Mouse (Mus musculus) fat pad, adult 2 months (tissue): ENCODE results near the gene Lingo3.
A peak's percentile ranks its signal among the peaks of the same experiment; 100 is the strongest.

Experiments
- DNase-seq: peaks from one replicate; pipeline ENCODE4 v3.0.0-alpha.2; 2011; ENCODE audit warnings: low read depth, low spot score; ENCODE audit errors: extremely low read depth

The Lingo3 gene

GRCm38 (mm10) chr10:80802996-80803395 lies 40.8 kb downstream of the Lingo3 start:
- DNase-seq = no peak

- DNase-seq = no peak
Observed at GRCm38 (mm10) chr10:80802204-80802912, 41.5 kb downstream of the Lingo3 start.

DNA sequence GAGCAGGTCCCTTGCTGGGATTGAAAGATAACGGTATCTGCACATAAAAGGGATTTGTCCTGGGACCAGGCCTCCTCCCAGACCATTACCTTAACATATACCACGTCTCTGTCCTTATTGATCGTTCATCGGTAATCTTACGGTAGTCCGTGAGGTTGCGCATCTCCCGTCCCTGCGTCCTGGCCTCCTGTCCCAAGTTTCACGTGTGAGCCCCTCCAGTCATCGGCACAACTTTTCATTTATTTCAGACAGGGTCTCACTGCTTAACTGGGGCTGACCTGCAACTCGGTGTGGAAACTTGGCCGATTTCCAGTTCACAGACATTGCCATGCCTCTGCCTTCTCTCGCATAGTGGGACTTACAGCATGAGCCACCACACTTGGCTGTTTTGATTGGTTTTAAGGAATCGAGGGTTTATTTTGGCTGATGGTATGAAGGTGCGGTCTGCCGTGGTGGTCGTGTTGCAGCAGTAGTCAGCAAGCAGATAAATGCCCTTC lies 44.7 kb downstream of the Lingo3 start:
- no peak for DNase-seq

DNA sequence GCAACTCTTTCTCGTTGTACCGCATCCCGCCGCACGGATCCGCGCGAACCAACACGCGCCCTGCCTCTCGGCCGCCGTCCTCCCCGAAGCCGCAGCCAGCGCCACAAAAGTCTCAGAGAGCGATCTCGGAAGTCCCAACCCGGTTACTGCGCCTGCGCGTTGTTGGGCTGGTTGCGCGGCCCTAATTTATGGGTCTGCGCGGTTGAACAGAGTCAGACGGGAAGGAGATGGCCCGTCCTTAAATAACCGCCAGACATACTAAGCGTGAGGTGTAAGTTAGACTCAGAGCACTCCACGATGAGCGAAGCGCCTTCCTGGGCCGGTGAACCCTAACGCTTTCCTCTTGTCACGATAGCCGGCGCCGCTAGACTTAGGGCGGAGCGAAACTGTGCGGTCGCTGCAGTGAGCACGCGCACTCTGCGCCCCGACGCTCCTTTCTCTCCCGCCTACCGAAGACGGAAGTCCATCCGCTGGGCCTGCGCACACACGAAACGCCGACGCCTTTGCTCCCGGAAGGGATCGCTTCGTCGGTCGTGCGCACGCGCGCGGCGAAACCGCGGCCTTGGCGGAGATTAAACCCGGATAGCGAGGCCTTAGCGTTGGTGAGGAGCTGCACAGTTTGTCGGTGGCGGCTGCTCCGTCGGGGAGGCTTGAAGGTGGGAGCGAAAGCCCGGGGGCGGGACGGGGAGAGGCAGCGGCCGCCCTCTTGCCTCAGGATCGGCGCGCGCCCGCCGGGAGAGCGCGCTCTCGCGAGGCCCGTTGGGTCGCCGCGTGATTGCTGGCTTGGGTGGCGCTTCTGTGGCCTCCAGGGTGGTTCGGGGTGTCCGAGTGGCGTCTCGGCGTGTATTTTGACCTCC lies 45.5 kb downstream of the Lingo3 start, which contains the start of the genes Sf3a2 and Plekhj1:
Sf3a2 (plus strand) TSS at position 49 of the 857 bp plus-strand sequence.
Plekhj1 (minus strand) TSS at position 477 of the 857 bp plus-strand sequence.
- DNase-seq = peak; percentile 65

DNA sequence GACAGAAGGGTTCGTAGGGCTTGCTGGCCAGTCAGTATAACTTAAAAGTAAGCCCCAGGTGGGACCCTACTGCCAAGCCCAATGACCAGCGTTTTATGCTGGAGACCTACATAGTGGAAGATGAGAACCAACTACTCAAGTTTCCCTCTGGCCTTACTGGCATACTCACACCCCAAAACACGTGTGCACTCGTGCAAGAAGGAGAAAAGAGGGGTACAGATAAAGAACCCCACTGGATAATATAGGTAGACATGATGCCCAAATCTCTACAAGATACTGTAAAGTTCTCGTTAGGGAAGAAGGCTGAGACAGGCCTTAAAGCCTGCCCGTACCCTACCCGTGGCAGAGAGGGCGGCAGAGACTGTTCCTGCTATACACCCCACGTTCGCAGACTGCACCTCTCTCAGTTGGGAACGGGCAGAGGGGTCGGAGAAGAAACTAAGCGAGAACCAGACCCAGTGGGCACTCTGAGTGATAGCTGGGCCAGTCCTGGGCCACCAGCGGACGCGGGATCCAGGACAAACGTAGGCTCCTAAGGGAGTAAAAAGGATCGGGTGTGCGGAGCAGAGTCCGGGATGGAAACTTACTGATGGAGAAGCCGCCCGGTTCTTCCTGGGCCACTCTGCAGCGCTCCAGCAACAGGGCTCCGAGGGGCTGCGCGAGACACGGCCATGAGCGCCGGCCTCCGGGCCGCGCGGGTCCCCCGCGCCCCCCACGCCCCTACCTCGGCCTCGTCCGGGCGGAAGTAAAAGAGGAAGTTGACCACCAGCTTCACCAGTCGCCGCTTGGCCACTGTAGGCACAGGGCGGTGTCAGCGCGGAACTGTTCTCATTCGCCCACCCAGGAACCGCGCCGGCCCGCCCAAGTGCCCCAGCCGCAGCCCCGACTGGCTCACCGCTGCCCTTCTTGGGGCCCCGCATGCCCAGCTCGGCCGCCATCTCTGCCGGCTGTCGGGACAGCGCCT lies 46.4 kb downstream of the Lingo3 start:
- DNase-seq = no peak

GRCm38 (mm10) chr10:80796307-80796848 lies 47.5 kb downstream of the Lingo3 start:
- DNase-seq = no peak

DNA sequence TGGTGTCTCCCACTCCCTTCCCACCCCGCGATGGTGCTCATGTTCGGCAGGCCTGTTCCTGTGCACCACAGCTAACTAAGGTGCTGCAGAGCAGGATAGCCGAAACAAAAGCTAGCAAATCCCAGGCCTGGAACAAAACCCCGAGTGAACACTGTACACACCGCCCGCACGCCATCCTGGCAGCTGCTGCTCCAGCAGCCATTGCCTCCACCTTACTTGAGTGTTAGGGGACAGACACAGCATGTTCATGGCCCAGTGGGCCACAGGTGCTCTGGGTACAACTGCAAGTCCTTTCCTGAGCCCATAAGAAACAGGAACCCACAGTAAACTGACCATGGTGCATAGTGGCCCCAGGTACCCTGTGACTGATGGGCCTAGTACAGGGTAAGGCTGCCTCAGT lies 49.1 kb downstream of the Lingo3 start:
- no peak for DNase-seq

- DNase-seq = no peak
Observed at GRCm38 (mm10) chr10:80793803-80794202, 50.0 kb downstream of the Lingo3 start.

DNA sequence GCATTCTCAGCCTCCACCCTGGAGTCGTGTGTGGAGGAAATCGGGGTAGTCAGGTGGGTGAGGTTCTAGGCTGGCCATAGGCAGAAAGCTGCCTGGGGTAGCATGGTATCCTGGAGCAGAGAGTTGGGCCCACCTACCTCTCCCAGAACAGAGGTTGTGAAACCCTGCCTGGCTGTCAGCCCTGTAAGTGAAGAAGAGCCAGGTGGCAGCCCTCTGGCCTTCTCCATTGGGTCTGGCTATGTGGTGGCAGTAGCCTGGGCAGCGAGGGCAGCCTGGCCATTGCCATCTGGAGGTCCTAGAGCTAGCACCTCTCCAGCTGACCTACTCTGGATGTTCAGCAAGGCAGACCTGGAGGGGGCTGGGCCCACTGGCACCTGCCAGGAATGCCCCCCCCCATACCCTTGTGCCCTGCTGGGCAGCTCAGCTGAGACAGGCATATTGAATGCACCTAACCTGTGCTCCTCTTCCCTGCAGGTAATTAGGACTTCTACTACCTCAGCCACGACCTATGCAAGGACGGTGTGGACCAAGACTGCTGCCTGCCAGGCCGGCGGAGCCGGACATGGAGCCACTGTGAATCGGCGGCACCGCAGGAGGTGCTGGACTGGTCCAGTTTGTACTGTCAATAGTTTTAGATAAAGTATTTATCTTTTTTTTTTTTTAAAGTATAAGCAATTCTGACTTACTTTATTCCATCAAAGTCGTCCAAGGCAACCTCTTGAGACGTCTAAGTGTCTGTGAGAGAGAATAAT lies 50.6 kb downstream of the Lingo3 start:
- DNase-seq = no peak

GRCm38 (mm10) chr10:80792175-80793032 lies 51.4 kb downstream of the Lingo3 start:
- peak; percentile 62 for DNase-seq

DNA sequence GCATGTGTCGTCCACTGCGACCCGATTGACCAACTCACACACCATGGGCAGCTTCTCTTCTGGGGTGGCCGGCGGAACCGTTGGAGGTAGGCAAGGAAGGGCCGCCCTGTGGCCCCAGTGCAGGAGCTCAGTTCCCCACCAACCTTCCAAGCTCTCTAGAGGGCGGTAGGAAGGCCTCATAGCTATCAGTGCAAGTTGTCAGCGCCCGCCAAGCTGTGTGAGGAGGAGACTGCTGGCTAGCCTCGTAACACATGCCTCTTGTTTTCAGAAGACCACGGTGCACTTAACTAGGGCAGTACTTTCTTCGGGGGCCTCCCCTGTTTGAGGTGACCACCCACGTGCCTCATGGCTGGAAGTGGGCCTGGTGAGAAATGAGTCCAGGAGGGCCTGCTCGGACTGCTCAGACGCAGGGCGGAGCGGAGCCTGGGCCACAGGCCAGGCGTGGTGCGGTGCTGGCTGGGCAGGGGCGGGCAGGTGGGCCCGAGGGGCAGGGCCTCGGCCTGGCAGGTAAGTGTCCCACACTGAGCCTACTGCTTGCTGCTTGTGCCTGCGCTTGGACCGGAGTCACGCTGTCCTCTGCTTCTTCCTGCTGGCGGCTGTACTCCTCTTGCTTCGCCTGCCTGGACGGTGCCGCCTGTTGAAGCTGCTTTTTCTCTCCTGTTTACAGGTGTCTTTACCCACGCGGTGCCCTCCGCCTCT lies 52.2 kb downstream of the Lingo3 start:
- DNase-seq = no peak

DNA sequence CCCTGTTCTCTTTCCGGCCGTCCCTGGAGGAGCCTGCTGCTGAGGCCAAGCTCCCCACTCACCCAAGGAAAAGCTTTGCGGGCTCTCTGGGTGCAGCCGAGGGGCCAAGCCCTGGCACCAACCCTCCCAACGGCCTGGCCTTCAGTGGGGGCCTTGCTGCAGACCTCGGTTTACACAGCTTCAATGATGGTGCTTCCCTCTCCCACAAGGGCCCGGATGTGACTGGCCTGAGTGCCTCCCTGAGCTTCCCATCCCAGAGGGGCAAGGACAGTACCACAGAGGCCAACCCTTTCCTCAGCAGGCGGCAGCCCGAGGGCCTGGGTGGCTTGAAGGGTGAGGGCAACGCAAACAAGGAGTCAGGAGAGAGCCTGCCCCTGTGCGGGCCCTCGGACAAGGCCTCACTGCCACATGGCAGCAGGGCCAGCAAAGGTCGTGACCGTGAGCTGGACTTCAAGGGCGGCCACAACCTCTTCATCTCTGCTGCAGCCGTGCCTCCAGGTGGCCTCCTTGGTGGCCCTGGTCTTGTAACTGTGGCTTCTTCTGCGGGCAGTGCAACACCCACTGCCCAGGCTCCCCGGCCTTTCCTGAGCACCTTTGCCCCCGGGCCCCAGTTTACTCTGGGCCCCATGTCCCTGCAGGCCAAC lies 53.0 kb downstream of the Lingo3 start:
- no peak for DNase-seq

DNA sequence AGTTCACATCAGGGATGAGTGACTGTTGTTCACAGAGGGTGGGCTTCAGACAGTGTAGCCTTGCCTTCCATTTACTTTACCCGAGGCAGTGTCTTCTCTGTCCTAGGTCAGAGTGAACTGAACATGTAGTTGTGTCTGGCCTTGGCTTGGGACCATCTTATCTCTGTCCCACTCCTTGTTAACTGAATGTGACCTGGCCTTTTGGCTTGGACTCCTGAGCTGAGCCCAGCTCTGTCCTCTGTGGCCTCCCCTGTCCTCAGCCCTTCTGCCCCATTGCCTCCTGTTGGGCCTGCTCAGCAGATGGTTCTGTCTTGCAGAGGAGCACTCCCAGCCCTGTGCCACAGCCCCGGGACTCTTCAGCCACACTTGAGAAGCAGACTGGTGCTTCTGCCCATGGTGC lies 56.3 kb downstream of the Lingo3 start:
- no peak for DNase-seq

GRCm38 (mm10) chr10:80785963-80786362 lies 57.9 kb downstream of the Lingo3 start:
- DNase-seq = no peak

- DNase-seq = no peak
Observed at GRCm38 (mm10) chr10:80784871-80785270, 59.0 kb downstream of the Lingo3 start.

GRCm38 (mm10) chr10:80784302-80784701 lies 59.5 kb downstream of the Lingo3 start:
- no peak for DNase-seq
